Mouse (Mus musculus): ENCODE results near the gene Cfap77.
A peak's percentile ranks its signal among the peaks of the same experiment; 100 is the strongest.

Gene Cfap77

DNA sequence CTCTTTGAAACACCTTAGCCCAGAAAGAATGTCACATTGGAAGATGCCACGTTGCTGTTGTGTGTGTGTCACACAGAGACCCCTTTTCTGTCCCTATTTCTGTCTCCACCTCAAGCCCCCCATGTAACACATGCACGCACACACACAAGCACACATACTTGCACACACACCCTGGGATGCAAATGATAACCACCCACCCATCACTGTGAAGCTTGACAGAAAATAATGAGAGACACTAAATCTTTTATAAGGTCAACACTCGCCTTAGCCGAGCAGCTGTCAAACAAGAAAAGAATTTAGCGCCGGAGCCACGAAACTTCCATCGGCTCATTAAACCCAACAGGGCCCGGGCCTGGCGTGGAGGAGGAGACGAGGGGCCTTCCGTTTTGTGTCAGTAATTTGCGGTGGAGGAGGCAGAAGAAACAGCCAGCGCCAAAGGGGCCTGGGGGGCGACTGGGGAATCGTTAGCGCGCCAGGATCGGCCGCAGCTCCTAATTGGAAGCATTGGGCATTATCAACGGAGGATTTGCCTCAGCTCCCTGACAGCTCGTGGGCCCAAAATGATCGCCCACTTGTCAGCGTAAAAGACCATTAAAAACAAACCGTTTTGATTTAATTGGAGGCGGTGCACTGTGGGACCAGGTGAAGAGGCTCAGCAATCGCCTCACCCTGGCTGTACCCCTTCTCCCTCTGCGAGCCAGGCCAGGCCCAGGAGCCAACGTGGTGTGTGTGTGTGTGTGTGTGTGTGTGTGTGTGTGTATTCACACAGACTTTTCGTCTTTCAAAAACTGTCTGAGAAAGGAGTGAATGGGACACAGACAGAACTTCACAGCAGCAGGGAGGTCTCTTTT lies 111.0 kb downstream of the Cfap77 start:
- no peak for DNase-seq (ENCODE audit: low read depth, low spot score)

DNA sequence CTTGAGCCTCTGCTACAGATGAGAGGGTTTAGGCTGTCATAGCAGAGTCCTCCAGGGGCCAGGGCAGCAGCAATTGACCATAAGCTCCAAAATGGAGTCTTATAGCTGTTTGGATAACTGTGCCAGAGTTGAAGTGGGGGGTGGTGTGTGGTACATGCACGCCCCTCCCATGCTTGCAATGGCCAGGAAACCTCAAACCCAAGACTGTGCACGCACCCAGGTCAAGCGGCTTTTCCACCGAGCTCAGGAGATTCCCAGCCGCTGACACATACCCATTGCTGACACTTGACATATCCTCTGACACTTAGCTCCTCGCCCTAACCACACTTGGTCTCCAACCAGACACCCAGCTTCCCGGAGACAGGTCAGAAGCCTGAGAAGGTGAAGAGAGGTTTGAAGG lies 115.9 kb downstream of the Cfap77 start:
- DNase-seq (ENCODE audit: low read depth, low spot score), result no peak

DNA sequence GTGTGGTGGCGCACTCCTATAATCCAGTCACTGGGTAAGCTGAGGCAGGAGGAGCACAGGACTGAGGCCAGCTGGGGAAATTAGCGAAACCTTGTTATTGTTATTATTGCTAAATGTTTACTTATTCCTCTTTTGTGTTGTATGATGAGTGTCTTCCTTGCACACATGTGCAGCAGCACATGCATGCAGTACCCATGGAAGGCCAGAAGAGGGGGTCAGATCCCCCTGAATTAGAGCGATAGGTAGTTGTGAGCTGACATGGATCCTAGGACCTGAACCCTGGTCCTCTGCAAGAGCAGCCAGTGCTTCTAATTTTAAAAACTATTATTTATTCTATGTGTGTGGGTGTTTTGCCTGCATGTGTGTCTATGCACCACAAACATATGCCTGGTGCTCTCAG lies 124.3 kb downstream of the Cfap77 start:
- DNase-seq (ENCODE audit: low read depth, low spot score), result peak; percentile 26

DNA sequence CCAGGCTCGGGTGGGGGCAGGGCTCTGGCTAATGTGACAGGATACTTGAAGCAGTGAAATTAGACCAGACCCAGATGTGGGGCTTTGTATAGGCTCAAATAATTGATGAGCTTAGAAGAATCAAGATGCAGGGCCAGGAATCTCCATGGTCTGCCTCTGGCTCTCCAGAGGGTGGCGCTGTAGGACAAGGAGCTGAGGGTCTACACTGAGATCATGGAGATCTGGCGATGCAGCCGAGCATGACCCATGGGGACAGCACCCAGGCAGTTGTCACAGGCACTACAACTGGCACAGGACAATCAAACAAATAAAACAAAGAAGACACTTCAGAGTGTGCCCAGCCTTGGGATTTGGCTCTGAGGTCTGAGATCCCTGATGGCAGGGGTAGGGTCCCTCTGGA lies 131.0 kb downstream of the Cfap77 start:
- DNase-seq (ENCODE audit: low read depth, low spot score), result peak; percentile 45

DNA sequence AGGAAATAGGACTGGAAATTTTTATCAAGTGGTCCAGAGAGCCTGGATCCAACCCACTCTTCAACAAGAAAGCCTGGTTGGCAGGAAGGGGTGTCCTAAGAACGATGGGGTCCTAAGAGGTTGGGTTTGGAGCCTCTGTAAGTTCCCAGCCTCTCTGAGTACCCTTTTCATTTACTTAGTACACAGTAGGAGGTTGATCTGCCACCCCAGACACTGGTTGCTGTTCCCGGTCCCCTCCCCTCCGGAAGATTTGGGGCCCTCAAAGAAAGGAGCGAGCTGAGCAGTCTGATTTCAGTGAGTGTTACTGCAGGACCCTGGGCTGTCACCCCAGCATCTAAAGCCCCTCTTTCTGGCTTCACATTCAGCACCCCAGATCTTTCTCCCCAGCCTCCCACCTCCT lies 135.9 kb downstream of the Cfap77 start:
- DNase-seq (ENCODE audit: low read depth, low spot score), result no peak

DNA sequence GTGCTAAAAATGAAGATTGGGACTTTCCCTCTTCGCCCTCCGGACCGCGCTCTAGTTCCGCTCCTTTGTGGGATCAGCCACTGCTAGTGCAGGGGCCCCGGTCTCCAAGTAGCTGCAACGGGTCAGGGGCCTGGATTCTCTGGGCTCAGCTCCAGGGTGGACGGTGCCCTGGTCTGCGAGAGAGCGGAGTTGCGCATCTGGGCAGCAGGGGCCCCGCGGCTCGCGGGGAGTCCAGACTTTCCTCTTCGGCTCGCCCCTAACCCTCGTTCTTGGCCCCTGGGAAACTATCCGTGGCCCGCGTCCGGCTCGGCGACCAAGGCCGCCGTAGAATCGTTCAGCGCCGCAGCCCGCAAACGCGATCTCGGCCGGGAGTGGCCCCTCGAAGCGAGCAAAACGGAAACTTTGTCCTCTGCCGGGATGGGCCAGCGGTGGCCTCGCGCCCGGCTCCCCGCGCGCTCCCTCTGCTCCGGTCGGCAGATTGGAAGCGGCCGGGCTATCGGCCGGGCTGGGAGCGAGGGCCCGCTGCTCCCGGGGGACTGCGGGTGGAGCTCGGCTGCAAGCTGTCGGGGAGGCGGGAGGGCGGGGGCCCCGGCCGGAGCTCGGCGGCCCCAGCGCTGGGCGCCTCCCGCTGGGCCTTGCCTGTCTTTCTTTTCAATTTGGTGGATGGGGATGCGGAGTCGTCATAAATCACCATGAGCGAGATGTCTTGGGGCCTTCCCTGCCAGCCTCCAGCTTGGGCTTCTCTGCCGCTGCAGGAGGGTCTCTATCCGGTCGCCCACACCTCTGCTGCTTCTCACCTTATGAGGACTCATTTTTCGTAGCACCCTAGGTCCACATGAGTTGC lies 137.1 kb downstream of the Cfap77 start:
- no peak for DNase-seq (ENCODE audit: low read depth, low spot score)

DNA sequence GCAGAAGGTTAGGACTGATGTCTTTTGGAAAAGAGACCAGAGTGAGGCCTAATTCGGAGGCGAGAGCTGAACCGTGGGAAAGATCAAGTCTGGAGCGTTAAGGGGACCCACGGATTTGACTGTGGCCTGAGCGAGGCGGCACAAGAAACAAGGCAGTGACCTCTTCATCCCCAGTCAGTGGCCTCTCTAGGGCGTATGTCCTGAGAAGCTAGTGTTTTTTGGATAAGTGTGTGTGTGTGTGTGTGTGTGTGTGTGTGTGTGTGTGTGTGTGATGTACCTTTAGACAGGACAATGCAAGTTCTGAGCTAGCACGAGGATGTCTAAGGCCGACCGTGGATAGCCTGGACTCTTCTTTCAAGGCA lies 137.7 kb downstream of the Cfap77 start:
- no peak for DNase-seq (ENCODE audit: low read depth, low spot score)

DNA sequence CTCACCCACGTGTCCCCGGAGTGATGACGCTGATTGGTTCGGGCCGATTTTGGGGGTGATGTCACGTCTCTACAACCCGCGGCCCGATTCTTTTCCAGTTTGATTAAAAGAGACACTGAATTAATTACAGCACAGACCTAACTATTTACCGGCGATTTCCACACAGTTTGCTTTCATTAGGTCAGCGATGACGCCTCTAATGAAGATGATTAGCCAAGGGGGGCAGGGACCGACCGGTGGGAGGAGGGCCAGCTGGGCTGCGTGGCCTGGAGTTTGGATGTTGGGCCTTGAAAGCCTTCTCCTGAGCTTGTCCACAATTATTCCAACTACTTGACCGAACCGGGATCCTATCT lies 138.4 kb downstream of the Cfap77 start, which contains the start of gene Barhl1:
Gene Barhl1, minus strand, starts transcription at position 156 of the 353 bp plus-strand sequence.
- DNase-seq (ENCODE audit: low read depth, low spot score), result peak; percentile 28

DNA sequence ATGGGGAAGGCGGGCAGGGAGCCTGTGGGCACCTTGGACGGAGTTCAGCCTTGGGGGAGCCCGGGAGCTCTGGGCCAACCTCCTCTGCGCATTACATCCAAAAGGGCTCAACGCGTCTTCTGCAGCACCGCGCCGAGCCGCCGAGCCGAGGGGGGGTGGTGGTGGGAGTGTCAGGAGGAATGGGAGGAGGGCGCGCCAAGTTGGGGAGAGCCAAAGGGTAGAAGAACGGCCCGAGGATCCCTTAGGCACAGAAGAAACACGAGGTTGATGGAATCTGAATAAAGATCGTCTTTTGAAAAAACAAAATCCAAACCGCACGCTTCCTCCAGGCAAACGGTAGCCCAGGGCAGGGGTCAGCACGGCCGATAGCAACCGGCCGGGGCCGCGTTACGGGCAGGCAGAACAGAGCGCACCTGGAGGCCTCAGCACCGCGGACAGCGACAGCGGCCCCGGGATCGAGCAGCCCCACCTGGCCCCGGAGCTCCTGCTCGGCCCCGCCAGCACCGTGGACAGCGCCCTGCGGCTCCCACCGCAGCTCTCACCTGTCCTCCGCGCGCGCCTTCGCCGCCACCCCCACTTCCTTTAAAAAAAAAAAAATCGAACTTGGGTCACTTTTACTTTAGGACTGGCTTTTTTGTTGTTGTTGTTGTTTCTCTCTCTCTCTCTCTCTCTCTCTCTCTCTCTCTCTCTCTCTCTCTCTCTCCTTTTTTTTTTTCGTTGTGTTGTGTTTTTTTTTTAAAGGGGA lies 138.9 kb downstream of the Cfap77 start:
- DNase-seq (ENCODE audit: low read depth, low spot score), result peak; percentile 82

DNA sequence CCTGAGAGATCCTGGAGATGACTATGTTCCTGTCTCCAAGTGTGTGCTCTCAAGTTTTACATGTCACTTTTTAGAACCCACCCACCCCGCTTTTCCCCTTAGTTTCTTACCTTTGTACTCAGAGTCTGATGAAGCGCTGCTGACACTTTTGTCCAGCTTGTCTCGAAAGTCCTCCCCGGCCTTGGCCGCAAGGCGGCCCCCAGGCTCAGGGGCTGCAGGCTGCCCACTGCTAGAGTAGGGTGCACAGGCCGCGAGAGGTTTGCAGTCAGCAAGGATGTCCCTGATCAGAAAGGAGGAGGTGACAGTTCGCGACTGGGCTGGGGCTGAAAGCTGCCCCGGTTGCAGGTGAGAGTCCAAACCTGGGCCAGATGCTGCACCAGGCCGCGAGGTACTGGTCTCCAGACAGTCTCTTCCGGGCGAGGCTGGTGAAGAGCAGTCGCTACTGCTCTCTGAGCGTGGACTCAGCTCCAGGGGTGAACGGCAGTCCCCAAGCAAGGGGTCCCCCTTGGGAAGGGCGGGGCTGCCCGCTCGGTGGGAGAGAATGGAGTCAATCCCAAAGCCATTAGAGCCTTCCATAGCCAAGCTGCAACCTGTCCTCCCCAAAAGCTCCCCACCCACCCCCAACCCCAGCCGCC lies 139.6 kb downstream of the Cfap77 start:
- no peak for DNase-seq (ENCODE audit: low read depth, low spot score)

DNA sequence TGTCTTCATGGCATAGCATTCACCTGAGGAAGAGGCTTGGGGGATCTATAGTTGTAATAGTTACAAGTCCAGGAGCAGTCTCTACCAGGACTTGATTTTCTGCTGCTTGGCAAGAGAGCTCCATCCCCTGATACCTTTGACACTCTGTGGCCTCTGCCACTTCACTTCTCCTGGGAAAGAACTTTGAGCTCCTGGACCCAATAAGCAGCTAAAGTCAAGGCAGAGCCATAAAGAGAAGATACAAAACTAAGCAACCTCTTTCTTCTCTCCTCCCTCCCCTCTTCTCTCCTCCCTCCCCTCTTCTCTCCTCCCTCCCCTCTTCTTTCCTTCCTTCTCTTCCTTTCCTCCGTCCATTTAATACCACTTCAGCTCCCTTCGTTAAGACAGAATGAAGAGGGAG lies 140.7 kb downstream of the Cfap77 start:
- no peak for DNase-seq (ENCODE audit: low read depth, low spot score)

DNA sequence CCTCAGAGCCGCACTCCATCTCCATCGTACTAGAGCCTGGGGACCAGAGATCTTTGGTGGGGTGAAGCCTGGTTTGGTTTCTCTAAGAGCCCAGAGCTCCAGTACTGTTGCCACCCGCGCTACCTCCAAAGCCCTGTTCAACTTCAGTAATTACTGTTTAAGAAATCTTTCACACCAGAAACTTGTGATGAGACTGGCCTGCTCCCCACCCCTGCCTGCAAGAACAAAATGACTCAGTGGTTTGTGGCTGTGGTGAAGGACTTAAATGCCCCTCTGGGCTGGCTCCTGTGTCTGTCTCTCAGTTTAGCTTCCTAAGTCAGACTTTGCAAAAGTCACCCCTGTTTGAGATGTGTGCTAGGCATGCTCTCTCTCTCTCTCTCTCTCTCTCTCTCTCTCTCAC lies 141.9 kb downstream of the Cfap77 start:
- no peak for DNase-seq (ENCODE audit: low read depth, low spot score)

DNA sequence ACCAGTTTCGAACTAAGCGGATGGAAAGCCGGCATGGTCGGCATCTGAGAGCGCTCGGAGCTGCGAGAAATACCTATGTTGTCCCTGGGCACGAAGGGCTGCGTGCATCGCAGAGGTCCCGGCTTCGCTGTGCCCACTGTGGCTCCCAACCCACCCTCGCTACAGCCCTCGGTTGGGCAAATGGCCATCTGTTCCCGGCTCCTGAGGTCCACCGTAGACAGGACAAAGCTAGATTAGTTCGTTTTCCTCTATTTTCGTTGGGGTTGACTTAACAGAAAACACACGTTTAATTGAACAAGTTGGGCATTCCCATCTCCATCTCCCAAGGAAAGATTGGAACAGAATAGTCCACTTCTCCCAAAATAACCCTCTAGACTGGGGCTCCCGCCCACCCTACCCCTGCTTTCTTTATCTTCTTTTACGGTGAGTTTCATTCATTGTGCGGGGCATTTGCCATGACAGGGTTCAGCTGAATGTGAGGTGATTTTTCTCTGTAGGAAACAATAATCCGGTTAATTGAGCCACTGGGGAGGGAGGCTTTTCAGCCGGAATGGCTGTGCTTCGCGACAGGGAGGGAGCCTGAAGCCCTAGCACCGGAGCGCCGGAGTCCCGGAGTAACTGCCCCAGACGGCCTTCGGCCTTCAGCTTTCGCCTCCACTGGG lies 142.7 kb downstream of the Cfap77 start:
- no peak for DNase-seq (ENCODE audit: low read depth, low spot score)

DNA sequence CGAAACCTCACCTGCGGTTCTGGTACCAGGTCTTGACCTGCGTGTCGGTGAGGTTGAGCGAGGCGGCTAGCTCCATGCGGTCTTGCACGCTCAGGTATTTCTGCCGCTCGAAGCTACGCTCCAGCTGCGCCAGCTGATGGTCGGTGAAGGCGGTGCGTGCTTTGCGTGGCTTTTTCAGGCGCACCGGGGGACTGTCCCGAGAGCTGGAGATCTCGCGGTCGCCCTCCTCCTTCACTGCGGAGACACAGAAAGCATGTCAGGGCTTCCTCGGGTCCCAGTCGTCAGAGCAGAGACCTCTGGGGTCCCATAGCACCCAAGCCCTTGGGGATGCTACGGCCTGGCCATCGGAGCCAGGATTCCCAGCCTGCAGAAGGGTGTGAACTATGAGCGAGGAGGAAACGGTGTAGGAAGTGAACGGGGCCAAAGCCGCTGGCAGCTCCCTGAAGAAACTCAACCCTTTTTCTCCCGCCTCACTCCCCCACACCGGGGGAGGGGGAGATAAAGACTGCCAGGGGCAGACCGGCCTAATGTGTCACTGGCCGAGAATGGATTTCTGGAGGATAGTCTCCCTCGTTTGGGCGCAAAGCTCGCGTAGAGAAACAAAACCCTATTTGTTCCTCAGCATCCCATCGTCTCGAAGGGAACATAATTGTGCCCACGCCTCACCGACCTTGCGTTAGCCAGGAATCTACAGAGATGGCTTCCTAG lies 143.4 kb downstream of the Cfap77 start:
- DNase-seq (ENCODE audit: low read depth, low spot score), result peak; percentile 40

DNA sequence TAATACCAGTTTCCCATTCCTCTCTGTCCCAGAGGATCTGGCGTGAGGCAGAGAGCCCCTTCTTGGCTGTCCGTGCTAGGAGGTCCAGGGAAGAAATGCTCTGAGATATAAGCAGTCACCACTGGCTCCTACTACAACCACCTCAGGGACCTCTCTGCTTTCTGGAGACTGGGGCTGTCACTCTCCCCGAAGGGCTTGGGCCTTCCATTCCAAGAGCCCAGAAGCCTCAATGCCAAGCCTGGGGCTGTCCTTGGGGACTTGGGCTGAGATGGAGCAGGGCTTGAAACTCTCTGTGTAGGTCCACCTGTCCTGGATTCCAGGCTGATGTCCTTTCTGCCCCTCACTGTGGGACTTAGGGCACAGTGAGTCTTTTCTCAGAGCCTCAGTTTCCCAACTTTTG lies 144.0 kb downstream of the Cfap77 start:
- DNase-seq (ENCODE audit: low read depth, low spot score), result no peak

DNA sequence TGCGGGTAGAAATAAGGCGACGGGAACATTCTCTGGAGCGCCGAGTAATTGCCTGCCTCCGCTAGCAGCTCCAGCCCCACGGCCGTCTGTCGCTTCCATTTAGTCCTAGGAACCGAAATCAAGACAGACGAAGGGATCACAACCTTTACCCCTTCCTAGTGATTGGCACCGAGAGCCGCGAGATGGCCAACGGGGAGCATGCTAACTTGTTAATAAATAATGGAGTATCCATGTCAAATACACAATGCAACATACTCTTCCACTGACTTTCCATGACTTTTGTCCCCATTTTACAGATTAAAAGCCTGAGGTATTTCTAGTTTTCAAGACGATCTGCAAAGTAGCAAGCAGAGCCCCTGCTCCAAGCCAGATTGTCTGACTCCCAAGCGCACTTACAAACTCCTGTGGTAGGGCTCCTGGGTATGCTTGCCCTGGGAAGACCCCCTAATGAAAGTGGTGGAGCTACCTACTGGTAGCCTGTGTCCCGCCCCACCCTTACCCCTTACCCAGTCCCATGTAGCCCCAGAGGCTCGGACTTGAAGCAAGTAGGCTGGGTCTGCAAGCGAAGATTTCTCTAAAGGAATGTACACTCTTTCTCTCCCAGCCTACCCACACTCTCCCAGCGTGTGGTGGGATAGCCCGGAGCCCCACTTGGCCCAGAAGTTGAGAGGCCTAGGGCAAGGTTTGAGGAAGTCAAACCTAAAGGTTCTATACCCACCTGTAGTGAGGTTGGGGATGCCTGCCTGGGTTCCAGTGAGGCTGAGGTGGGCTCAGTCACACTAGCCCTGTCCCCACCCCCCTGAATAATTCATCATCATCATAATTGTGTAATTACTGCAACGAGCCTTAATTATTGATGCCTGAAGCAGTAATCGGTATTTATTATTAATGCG lies 144.8 kb downstream of the Cfap77 start:
- DNase-seq (ENCODE audit: low read depth, low spot score), result no peak

DNA sequence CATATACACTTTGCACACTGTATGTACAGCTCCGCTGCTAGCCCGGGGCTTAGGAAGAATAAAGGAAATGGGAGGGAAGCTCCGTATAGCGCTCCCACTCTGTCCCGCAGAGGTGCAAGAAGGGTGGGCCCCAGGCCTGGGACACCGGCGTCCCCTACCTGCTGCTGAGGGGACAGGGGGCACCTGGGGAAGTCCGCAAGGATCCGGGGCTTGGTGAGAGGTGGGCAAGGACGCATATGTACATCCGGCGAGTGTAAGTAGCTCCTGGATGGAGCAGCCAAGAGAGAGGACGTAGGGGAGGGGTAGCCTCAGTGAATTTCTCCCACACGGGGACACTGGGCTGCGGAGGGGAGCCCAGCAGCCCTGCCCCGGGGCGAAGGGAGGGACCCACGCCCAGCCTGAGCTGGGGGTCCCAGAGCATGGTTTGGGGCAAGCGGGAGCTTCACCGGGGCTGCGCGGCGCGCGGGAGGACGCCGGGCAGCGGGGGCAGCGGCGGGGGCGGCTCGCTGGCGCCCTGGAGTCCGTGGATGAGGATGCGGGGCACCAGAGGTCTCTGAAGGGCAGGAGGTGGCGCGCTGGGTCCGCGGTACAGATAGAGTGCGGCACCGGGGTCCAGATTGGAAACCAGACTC lies 145.6 kb downstream of the Cfap77 start:
- DNase-seq (ENCODE audit: low read depth, low spot score), result no peak

DNA sequence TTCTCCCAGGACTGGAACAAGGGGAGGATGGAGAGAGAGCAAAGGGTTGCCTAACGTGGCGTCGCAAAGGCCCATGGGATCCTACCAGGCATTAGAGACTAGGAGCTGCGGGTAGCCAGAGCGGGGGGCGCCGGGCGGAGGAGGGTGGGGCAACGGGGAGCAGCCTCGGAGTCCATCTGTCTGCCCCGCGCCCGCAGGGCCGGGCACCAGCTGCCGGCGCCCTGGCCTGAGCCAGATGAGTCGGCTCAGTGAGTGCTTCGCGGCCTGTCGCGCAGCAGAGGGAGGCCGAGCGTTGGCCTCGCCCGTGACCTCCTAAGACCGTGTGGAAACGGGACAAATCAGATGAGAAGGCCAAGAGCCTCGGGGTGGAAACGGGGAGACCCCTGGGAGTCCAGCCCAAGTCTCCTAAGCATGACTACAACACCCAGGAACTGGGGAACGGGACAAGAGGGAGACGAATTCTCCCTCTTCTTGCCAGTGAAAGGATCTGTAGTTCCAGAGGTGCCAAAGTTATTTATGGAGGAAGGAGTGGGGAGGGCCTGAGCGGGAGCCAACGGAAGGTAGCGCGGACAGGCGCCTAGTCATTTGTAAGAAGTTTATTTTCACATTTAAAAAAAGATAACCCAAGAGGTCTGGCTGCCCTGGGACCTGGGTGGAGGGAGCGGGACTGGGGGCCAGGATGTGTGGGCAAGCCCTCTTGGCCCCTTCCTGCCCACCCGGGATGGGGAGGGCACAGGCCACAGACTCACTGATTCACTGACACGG lies 146.3 kb downstream of the Cfap77 start:
- DNase-seq (ENCODE audit: low read depth, low spot score), result no peak
